Comparison of ENCODE assay signal across 14 mouse cellular contexts in genomic region chr5:92817122-92817822, GRCm38 (mm10).
A peak's percentile ranks its signal among the peaks of the same experiment; 100 is the strongest.
DNase-seq lines count a peak whose midpoint lies in the region; ATAC-seq and TF ChIP-seq lines count a peak whose summit lies in the region.
"Had no signal": no experiment of that assay in that cellular context is flagged by ENCODE, and none has a peak within 500 bp of the region (broad histone marks: within the 10 kb centered on the region; RNA-seq: fewer than 3 reads in every experiment).

No protein-coding gene starts in this region.

- no peak for TF ChIP-seq EP300 in heart, postnatal 0 days (IDR thresholded peaks at IDR 0.05; ENCODE audit: low read depth)

- no peaks in the 10 kb centered on the region for H3K36me3 ChIP-seq in heart, postnatal 0 days (replicated peaks; ENCODE audit: control insufficient read depth, insufficient read depth, low read length)
- no peaks in the 10 kb centered on the region for H3K36me3 ChIP-seq in hindbrain, embryonic 11.5 days (ENCODE audit: control insufficient read depth, insufficient read depth, low read length)
- no peaks in the 10 kb centered on the region for H3K36me3 ChIP-seq in lung, embryonic 15.5 days
- no peaks in the 10 kb centered on the region for H3K36me3 ChIP-seq in neural tube, embryonic 13.5 days
- H3K36me3 ChIP-seq: limb, embryonic 15.5 days had no signal

- H3K27ac ChIP-seq in heart, postnatal 0 days (ENCODE audit: low read depth) = peak overlapping the region; percentile 66
- no peak overlapping the region for H3K27ac ChIP-seq in hindbrain, embryonic 11.5 days (ENCODE audit: low read depth, low read length)
- peak overlapping the region; percentile 1; the same call in 1 of the 2 replicates for H3K27ac ChIP-seq in lung, embryonic 15.5 days
- no peak overlapping the region; the same call in 1 of the 2 replicates for H3K27ac ChIP-seq in neural tube, embryonic 13.5 days (replicated peaks)
- H3K27ac ChIP-seq: gastrocnemius, adult 2 months; left cerebral cortex, adult 2 months; limb, embryonic 15.5 days had no signal

- no peak for ATAC-seq in heart, postnatal 0 days (ENCODE audit: insufficient read depth, low read depth)
- ATAC-seq in hindbrain, embryonic 11.5 days (ENCODE audit: low FRiP score) = peak; percentile 17; the same call in 1 of the 2 replicates
- peak; percentile 44; the same call in 1 of the 2 replicates for ATAC-seq in lung, embryonic 15.5 days (ENCODE audit: borderline replicate concordance, extremely low read depth, low FRiP score, low TSS enrichment)
- ATAC-seq in neural tube, embryonic 13.5 days (ENCODE audit: low read depth) = peak; percentile 86

- no peak for TF ChIP-seq CTCF in heart, postnatal 0 days (IDR thresholded peaks at IDR 0.05; ENCODE audit: low read depth)

- no peak overlapping the region for H3K9ac ChIP-seq in heart, postnatal 0 days (replicated peaks; ENCODE audit: low read depth, low read length)
- H3K9ac ChIP-seq in hindbrain, embryonic 11.5 days (ENCODE audit: low read depth, low read length) = no peak overlapping the region
- no peak overlapping the region for H3K9ac ChIP-seq in lung, embryonic 15.5 days
- no peak overlapping the region for H3K9ac ChIP-seq in neural tube, embryonic 13.5 days
- H3K9ac ChIP-seq: limb, embryonic 15.5 days had no signal

- H3K4me3 ChIP-seq in heart, postnatal 0 days (ENCODE audit: low read depth, low read length) = no peak overlapping the region
- H3K4me3 ChIP-seq in hindbrain, embryonic 11.5 days (ENCODE audit: low read depth, low read length) = no peak overlapping the region
- H3K4me3 ChIP-seq in lung, embryonic 15.5 days = no peak overlapping the region
- H3K4me3 ChIP-seq in neural tube, embryonic 13.5 days = no peak overlapping the region
- H3K4me3 ChIP-seq: gastrocnemius, adult 2 months; left cerebral cortex, adult 2 months; limb, embryonic 15.5 days; megakaryocyte, embryonic 14.5 days had no signal

- H3K4me2 ChIP-seq in heart, postnatal 0 days (ENCODE audit: low read depth, low read length) = no peak overlapping the region
- no peak overlapping the region for H3K4me2 ChIP-seq in hindbrain, embryonic 11.5 days (replicated peaks; ENCODE audit: low read depth, low read length)
- H3K4me2 ChIP-seq in lung, embryonic 15.5 days = no peak overlapping the region
- no peak overlapping the region for H3K4me2 ChIP-seq in neural tube, embryonic 13.5 days
- H3K4me2 ChIP-seq: limb, embryonic 15.5 days had no signal

- H3K9me3 ChIP-seq in heart, postnatal 0 days (replicated peaks; ENCODE audit: control insufficient read depth, low read length) = no peaks in the 10 kb centered on the region
- H3K9me3 ChIP-seq in hindbrain, embryonic 11.5 days (ENCODE audit: control insufficient read depth, low read length) = no peaks in the 10 kb centered on the region
- no peaks in the 10 kb centered on the region for H3K9me3 ChIP-seq in lung, embryonic 15.5 days
- H3K9me3 ChIP-seq in neural tube, embryonic 13.5 days = no peaks in the 10 kb centered on the region
- H3K9me3 ChIP-seq: limb, embryonic 15.5 days; megakaryocyte, embryonic 14.5 days had no signal

- no peak for DNase-seq in heart, postnatal 0 days (ENCODE audit: low spot score)
- no peak for DNase-seq in heart, adult 9 months (ENCODE audit: low spot score in 2 of 2)
- DNase-seq in hindbrain, embryonic 11.5 days (ENCODE audit: low spot score) = no peak
- no peak for DNase-seq in cerebellum, postnatal 4 days (ENCODE audit: low spot score in 2 of 2)
- DNase-seq in testis, postnatal 10 days (ENCODE audit: low spot score) = no peak
- DNase-seq: adrenal gland, adult 8-10 months; gastrocnemius, adult 2 months; kidney, postnatal 14 days had no signal

- no peaks in the 10 kb centered on the region for H3K27me3 ChIP-seq in heart, postnatal 0 days (ENCODE audit: control insufficient read depth, insufficient read depth, low read length)
- no peaks in the 10 kb centered on the region for H3K27me3 ChIP-seq in hindbrain, embryonic 11.5 days (ENCODE audit: control insufficient read depth, insufficient read depth, low read length)
- no peaks in the 10 kb centered on the region for H3K27me3 ChIP-seq in lung, embryonic 15.5 days
- no peaks in the 10 kb centered on the region; the same call in 1 of the 2 replicates for H3K27me3 ChIP-seq in neural tube, embryonic 13.5 days
- H3K27me3 ChIP-seq: CH12.LX; limb, embryonic 15.5 days; megakaryocyte, embryonic 14.5 days had no signal

- 63% methylated on average over 11 of the region's 11 CpGs for WGBS in heart, postnatal 0 days
- 72% methylated on average over 11 of the region's 11 CpGs for WGBS in hindbrain, embryonic 11.5 days
- WGBS in lung, embryonic 15.5 days = 47% methylated on average over 11 of the region's 11 CpGs
- 44% methylated on average over 11 of the region's 11 CpGs for WGBS in neural tube, embryonic 13.5 days

- peaks cover 32% of the 10 kb centered on the region for H3K4me1 ChIP-seq in heart, postnatal 0 days (ENCODE audit: control insufficient read depth, insufficient read depth)
- H3K4me1 ChIP-seq in hindbrain, embryonic 11.5 days (replicated peaks; ENCODE audit: control insufficient read depth, insufficient read depth, low read length) = no peaks in the 10 kb centered on the region
- peaks cover 18% of the 10 kb centered on the region for H3K4me1 ChIP-seq in lung, embryonic 15.5 days
- peaks cover 19% of the 10 kb centered on the region for H3K4me1 ChIP-seq in neural tube, embryonic 13.5 days (replicated peaks)
- H3K4me1 ChIP-seq: megakaryocyte, embryonic 14.5 days had no signal

Comparison
In these comparisons a context has a peak if more than half of its experiments do, and no peak if none do; other contexts are left out.
1. H3K27ac ChIP-seq: peak in heart, postnatal 0 days (single experiment) and lung, embryonic 15.5 days (single experiment); none in hindbrain, embryonic 11.5 days (single experiment) and neural tube, embryonic 13.5 days (single experiment).